Mouse (Mus musculus): ENCODE data around the gene Galk1.

- no peak for TF ChIP-seq CTCF (IDR thresholded peaks at IDR 0.05; ENCODE audit: low read depth)
- TF ChIP-seq EP300 (IDR thresholded peaks at IDR 0.05; ENCODE audit: low read depth), result peak; percentile 45; the same call in 1 of the 2 replicates
Measured at GRCm38 (mm10) chr11:116014821-116015220, 2.3 kb upstream of the Galk1 start.

Data from liver, embryonic 14.5 days (tissue).